Mouse (Mus musculus) megakaryocyte, adult 5-6 weeks (primary cell): Measurements from ENCODE around the gene Myo1e. TPM values are rescaled to one million over a fixed set of nuclear protein-coding genes. Genes with fewer than 3 reads are reported as not detected.

ENCODE experiments used
- ATAC-seq: 2 replicates; pipeline ENCODE4 v1.8.0; 2016; ENCODE audit warnings: mild to moderate bottlenecking, inconsistent platforms; ENCODE audit not compliant: poor library complexity, severe bottlenecking
- total RNA-seq, 2 experiments: library from RNA; stranded (forward) in 1 of 2; stranded (reverse) in 1 of 2; fragments of 153-499, 151-499 nt in 1 of 2; fragments of 221-1000, 200-1000 nt in 1 of 2; gene quantifications; 2 replicates each; pipeline versions ENCODE4 v1.2.3 to v1.2.4; 2015 to 2017

The Myo1e gene
- total RNA-seq, 2 experiments from 2014 or later: 0.51 TPM; not detected in 1

GRCm38 (mm10) chr9:70220461-70221170, 13.5 kb downstream of the Myo1e start:
- no peak for ATAC-seq

GRCm38 (mm10) chr9:70223142-70223541, 16.0 kb downstream of the Myo1e start:
- ATAC-seq: no peak

- no peak for ATAC-seq
These were observed 16.9 kb downstream of the Myo1e start for GRCm38 (mm10) chr9:70224046-70224445.

GRCm38 (mm10) chr9:70226359-70226758, 19.2 kb downstream of the Myo1e start:
- ATAC-seq: no peak

GRCm38 (mm10) chr9:70229823-70230222, 22.7 kb downstream of the Myo1e start:
- ATAC-seq: no peak

- ATAC-seq: no peak
These were observed 25.2 kb downstream of the Myo1e start for GRCm38 (mm10) chr9:70232044-70233010.

GRCm38 (mm10) chr9:70237136-70237535, 30.0 kb downstream of the Myo1e start:
- no peak for ATAC-seq

GRCm38 (mm10) chr9:70237561-70237960, 30.4 kb downstream of the Myo1e start:
- ATAC-seq: peak; percentile 47

- ATAC-seq: no peak
These were observed 31.2 kb downstream of the Myo1e start for GRCm38 (mm10) chr9:70238391-70238790.

GRCm38 (mm10) chr9:70239229-70239628, 32.1 kb downstream of the Myo1e start:
- no peak for ATAC-seq

- ATAC-seq: no peak
These were observed 33.7 kb downstream of the Myo1e start for GRCm38 (mm10) chr9:70240703-70241410.

GRCm38 (mm10) chr9:70241411-70241961, 34.3 kb downstream of the Myo1e start:
- ATAC-seq: no peak

GRCm38 (mm10) chr9:70242112-70242862, 35.1 kb downstream of the Myo1e start:
- ATAC-seq: no peak

- no peak for ATAC-seq
These were observed 36.1 kb downstream of the Myo1e start for GRCm38 (mm10) chr9:70243241-70243640.

GRCm38 (mm10) chr9:70243708-70244107, 36.6 kb downstream of the Myo1e start:
- no peak for ATAC-seq

- no peak for ATAC-seq
These were observed 37.0 kb downstream of the Myo1e start for GRCm38 (mm10) chr9:70244115-70244514.

GRCm38 (mm10) chr9:70245040-70245439, 37.9 kb downstream of the Myo1e start:
- ATAC-seq: no peak

- ATAC-seq: no peak
These were observed 39.3 kb downstream of the Myo1e start for GRCm38 (mm10) chr9:70246427-70246826.

- no peak for ATAC-seq
These were observed 40.9 kb downstream of the Myo1e start for GRCm38 (mm10) chr9:70248046-70248445.

GRCm38 (mm10) chr9:70248826-70249225, 41.7 kb downstream of the Myo1e start:
- no peak for ATAC-seq
